Mouse (Mus musculus) liver, embryonic 15.5 days (tissue): ENCODE measurements around the gene Scgb1b29. TPM values are rescaled to one million over a fixed set of nuclear protein-coding genes. Genes with fewer than 3 reads are reported as not detected.
"Not testable (repeated sequence)": the region's sequence is repeated elsewhere in the genome, so short reads cannot be mapped to it uniquely, and the experiment has no call there.

Experiments used
- ATAC-seq: fragments of 200-750 bp; cut with Nextera tagmentation; 2 replicates; pipeline ENCODE4 v1.8.0; 2017; ENCODE audit warnings: moderate number of reproducible peaks, mild to moderate bottlenecking, moderate library complexity; ENCODE audit not compliant: insufficient read depth
- H3K27ac ChIP-seq: fragments of 300-500 bp; sonication (generic); replicated peaks from 2 replicates; pipeline ENCODE4 v1.5.1; 2015; ENCODE audit warnings: mild to moderate bottlenecking, inconsistent platforms
- H3K27me3 ChIP-seq: fragments of 300-500 bp; sonication (generic); 2 replicates; pipeline ENCODE4 v1.6.1; 2015; ENCODE audit warnings: mild to moderate bottlenecking, inconsistent platforms
- H3K36me3 ChIP-seq: fragments of 300-500 bp; sonication (generic); replicated peaks from 2 replicates; pipeline ENCODE4 v1.6.1; 2015; ENCODE audit warnings: moderate library complexity, mild to moderate bottlenecking, inconsistent platforms
- H3K4me1 ChIP-seq: fragments of 300-500 bp; sonication (generic); replicated peaks from 2 replicates; pipeline ENCODE4 v1.6.1; 2015; ENCODE audit warnings: inconsistent platforms
- H3K4me2 ChIP-seq: fragments of 300-500 bp; sonication (generic); 2 replicates; pipeline ENCODE4 v1.6.1; 2015; ENCODE audit warnings: moderate library complexity, mild to moderate bottlenecking, inconsistent platforms
- H3K4me3 ChIP-seq: fragments of 300-500 bp; sonication (generic); replicated peaks from 2 replicates; pipeline ENCODE4 v1.5.1; 2015; ENCODE audit warnings: mild to moderate bottlenecking, inconsistent platforms
- H3K9ac ChIP-seq: fragments of 300-500 bp; sonication (generic); 2 replicates; pipeline ENCODE4 v1.6.1; 2015; ENCODE audit warnings: moderate library complexity, mild to moderate bottlenecking, inconsistent platforms
- H3K9me3 ChIP-seq: fragments of 300-500 bp; sonication (generic); replicated peaks from 2 replicates; pipeline ENCODE4 v1.6.1; 2016; ENCODE audit warnings: inconsistent platforms
- WGBS: fragments of 180-500 bp; shearing (Covaris S2); methylation state at CpG from one replicate; pipeline ENCODE4 v1.1.7; 2015; ENCODE audit warnings: mixed read lengths; ENCODE audit not compliant: insufficient replicate concordance; 5-methylcytosine and 5-hydroxymethylcytosine counted together
- polyA plus RNA-seq: library from polyadenylated mRNA; unstranded; fragments of >200 nt; fragmentation: Nextera tagmentation; extraction: Ambion mirVana; gene quantifications from 2 replicates; pipeline ENCODE4 v1.2.1, GENCODE M21; 2015

Scgb1b29 gene
- not detected in 2 replicates for polyA plus RNA-seq

DNA sequence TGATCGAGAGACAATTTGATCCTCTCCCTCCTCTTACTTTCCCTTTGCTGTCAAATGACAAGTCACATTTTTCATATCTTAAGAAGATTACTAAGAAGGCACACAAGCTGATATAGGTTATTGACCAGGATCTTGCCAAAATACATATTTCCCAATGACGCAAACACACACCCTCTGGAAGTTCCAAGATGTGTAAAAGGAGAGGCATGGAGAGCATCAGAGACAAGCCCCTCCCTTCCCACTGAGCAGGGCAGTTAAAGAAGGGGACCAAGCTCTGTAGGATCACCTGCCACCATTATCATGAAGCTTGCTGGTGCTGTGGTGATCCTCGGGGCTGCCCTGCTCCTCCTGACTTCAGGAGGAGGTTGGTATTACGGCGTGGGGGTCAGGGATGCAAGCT is at the start of gene Scgb1b29:
Scgb1b29 (plus strand) TSS at position 301 of the 400 bp plus-strand sequence.
- H3K4me2 ChIP-seq, ATAC-seq, H3K4me1 ChIP-seq, H3K27me3 ChIP-seq, H3K4me3 ChIP-seq, H3K27ac ChIP-seq, H3K36me3 ChIP-seq, H3K9me3 ChIP-seq, H3K9ac ChIP-seq: not testable (repeated sequence)
- WGBS = 63% methylated on average over 5 of the region's 5 CpGs

GRCm38 (mm10) chr7:32428636-32429035 is 12.7 kb upstream of the Scgb1b29 start:
- not testable (repeated sequence) for H3K9me3 ChIP-seq, H3K4me3 ChIP-seq, H3K27me3 ChIP-seq, ATAC-seq, H3K4me1 ChIP-seq, H3K9ac ChIP-seq, H3K36me3 ChIP-seq, H3K27ac ChIP-seq, H3K4me2 ChIP-seq
- 71% methylated on average over 11 of the region's 11 CpGs for WGBS

Other genes with a start within 250 kb of the Scgb1b29 start
- not detected in 2 replicates for gene Scgb2b11, start 230.4 kb upstream of the Scgb1b29 start, polyA plus RNA-seq
- gene Scgb1b11, start 218.7 kb upstream of the Scgb1b29 start, polyA plus RNA-seq = not detected in 2 replicates
- not detected in 2 replicates for gene Scgb2b12, start 114.3 kb upstream of the Scgb1b29 start, polyA plus RNA-seq
- gene Scgb1b12, start 107.4 kb upstream of the Scgb1b29 start, polyA plus RNA-seq = not detected in 2 replicates